Mouse (Mus musculus) liver, embryonic 13.5 days (tissue): ENCODE measurements around the gene Retreg1. TPM values are rescaled to one million over a fixed set of nuclear protein-coding genes. Genes with fewer than 3 reads are reported as not detected.

ENCODE experiments used
- ATAC-seq: fragments of 200-750 bp; cut with Nextera tagmentation; 2 replicates; pipeline ENCODE4 v1.8.0; 2017; ENCODE audit warnings: low read depth, mild to moderate bottlenecking, moderate number of reproducible peaks, moderate library complexity
- DNase-seq: peaks from one replicate; pipeline ENCODE4 v3.0.0; 2022
- H3K27ac ChIP-seq: fragments of 300-500 bp; sonication (generic); 2 replicates; pipeline ENCODE4 v1.5.1; 2015; ENCODE audit warnings: moderate library complexity, mild to moderate bottlenecking, inconsistent platforms
- H3K27me3 ChIP-seq: fragments of 300-500 bp; sonication (generic); 2 replicates; pipeline ENCODE4 v1.6.1; 2015; ENCODE audit warnings: mild to moderate bottlenecking, inconsistent platforms
- H3K36me3 ChIP-seq: fragments of 300-500 bp; sonication (generic); 2 replicates; pipeline ENCODE4 v1.6.1; 2015; ENCODE audit warnings: mild to moderate bottlenecking, inconsistent platforms
- H3K4me1 ChIP-seq: fragments of 300-500 bp; sonication (generic); replicated peaks from 2 replicates; pipeline ENCODE4 v1.6.1; 2015; ENCODE audit warnings: inconsistent platforms
- H3K4me2 ChIP-seq: fragments of 300-500 bp; sonication (generic); 2 replicates; pipeline ENCODE4 v1.6.1; 2015; ENCODE audit warnings: inconsistent platforms, mild to moderate bottlenecking, moderate library complexity
- H3K4me3 ChIP-seq: fragments of 300-500 bp; sonication (generic); replicated peaks from 2 replicates; pipeline ENCODE4 v1.5.1; 2015; ENCODE audit warnings: mild to moderate bottlenecking, inconsistent platforms
- H3K9ac ChIP-seq: fragments of 300-500 bp; sonication (generic); 2 replicates; pipeline ENCODE4 v1.6.1; 2015; ENCODE audit warnings: mild to moderate bottlenecking, inconsistent platforms
- H3K9me3 ChIP-seq: fragments of 300-500 bp; sonication (generic); replicated peaks from 2 replicates; pipeline ENCODE4 v1.6.1; 2016; ENCODE audit warnings: inconsistent platforms
- WGBS: fragments of 180-500 bp; shearing (Covaris S2); methylation state at CpG from one replicate; pipeline ENCODE4 v1.1.7; 2015; ENCODE audit not compliant: insufficient replicate concordance; 5-methylcytosine and 5-hydroxymethylcytosine counted together
- polyA plus RNA-seq: library from polyadenylated mRNA; unstranded; fragments of >200 nt; fragmentation: Nextera tagmentation; extraction: Ambion mirVana; gene quantifications from 2 replicates; pipeline ENCODE4 v1.2.1, GENCODE M21; 2015

The Retreg1 gene
- polyA plus RNA-seq, 1 experiment from 2014 or later = 1.4 TPM

DNA sequence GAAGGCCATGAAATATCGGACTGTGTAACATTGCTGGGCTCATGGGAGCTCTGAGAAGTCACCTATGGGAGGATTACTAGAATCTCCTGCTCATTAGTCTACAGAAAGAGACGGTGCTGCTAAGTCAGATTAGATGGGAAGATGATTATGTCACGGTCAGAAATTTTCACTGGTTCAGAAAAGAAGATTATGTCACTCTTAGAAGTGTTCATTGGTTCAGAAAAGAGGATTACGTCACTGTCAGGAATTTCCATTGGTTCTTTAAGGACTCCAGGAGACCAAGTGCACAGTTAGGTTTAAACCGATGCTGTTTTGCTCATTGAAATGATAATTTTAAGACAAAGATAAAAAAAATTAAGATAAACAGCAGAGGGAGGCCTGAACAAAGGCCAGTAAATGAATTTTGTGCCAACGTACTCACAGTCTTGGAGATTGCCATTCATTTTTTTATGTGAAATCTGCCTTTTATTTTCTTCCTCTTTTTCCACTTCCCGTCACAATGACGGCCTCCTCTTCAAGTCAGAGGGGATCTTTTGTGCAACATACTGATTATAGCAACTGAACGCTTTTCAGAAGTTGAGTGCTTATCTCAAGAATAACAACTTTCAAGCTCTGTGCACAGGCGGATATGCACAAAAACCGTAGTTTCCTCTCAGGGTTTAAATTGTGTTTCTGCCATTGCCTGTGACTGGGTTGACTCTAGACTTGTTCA, 67.0 kb downstream of the Retreg1 start:
- DNase-seq (no peak), ATAC-seq (no peak)
- H3K4me3 ChIP-seq = no peak overlapping the region
- peaks cover 17% of the 10 kb centered on the region for H3K4me1 ChIP-seq
- H3K36me3 ChIP-seq = no peaks in the 10 kb centered on the region
- no peaks in the 10 kb centered on the region for H3K9me3 ChIP-seq
- no peak overlapping the region for H3K4me2 ChIP-seq
- H3K27ac ChIP-seq = peak overlapping the region; percentile 57; the same call in 1 of the 2 replicates
- H3K27me3 ChIP-seq = no peaks in the 10 kb centered on the region
- 19% methylated on average over 11 of the region's 11 CpGs for WGBS
- no peak overlapping the region for H3K9ac ChIP-seq

DNA sequence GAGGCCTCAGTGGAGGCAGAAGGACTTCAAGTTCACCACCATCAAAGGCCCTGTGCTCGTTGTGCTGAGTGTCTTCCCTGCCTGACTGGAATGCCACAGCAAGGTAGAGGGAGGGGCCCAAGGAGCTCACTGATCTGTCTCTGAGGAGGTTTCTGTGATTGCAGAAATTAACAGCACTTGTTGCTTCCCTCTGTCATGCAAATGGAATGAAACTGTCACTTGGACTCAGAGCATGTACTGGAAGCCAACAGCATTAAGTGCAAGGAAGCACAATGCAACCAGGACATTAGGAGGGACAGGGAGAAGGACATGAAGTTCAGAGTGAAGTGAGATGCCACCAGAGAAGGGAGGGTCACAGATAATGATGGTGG, 67.5 kb downstream of the Retreg1 start:
- Histone ChIP-seq H3K9ac (no peak overlapping the region), H3K4me1 (peaks cover 20% of the 10 kb centered on the region), H3K27me3 (no peaks in the 10 kb centered on the region), H3K4me2 (no peak overlapping the region), H3K9me3 (no peaks in the 10 kb centered on the region), H3K36me3 (no peaks in the 10 kb centered on the region), H3K4me3 (no peak overlapping the region), H3K27ac (peak overlapping the region; percentile 57; the same call in 1 of the 2 replicates)
- ATAC-seq (no peak), DNase-seq (no peak)
- WGBS = 3% methylated on average over 1 of the region's 1 CpGs

DNA sequence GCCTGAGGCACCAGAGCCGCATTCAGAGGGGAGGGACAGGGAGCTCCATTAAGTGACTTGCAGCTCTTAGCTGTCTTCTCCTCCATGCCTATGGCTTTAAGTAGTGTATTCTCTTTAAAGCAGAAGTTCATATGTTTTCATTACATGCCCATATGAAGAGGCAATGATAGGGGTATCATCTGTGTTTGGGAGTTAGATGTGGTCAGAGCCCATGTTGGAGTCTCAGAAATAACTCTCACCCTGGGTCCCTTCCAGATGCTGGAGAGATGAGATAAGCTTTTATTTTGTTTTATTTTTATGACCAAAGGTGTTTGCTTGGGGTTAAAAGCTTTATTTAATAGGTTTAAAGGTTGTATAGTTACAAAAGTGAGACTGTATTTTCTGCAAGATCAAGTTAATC, 67.9 kb downstream of the Retreg1 start:
- no peaks in the 10 kb centered on the region for H3K27me3 ChIP-seq
- ATAC-seq (no peak), DNase-seq (no peak)
- no peak overlapping the region for H3K4me3 ChIP-seq
- 38% methylated on average over 1 of the region's 1 CpGs for WGBS
- no peaks in the 10 kb centered on the region for H3K36me3 ChIP-seq
- H3K9me3 ChIP-seq = no peaks in the 10 kb centered on the region
- H3K9ac ChIP-seq = no peak overlapping the region
- no peak overlapping the region for H3K4me2 ChIP-seq
- H3K4me1 ChIP-seq = peaks cover 22% of the 10 kb centered on the region
- H3K27ac ChIP-seq = peak overlapping the region; percentile 57; the same call in 1 of the 2 replicates

DNA sequence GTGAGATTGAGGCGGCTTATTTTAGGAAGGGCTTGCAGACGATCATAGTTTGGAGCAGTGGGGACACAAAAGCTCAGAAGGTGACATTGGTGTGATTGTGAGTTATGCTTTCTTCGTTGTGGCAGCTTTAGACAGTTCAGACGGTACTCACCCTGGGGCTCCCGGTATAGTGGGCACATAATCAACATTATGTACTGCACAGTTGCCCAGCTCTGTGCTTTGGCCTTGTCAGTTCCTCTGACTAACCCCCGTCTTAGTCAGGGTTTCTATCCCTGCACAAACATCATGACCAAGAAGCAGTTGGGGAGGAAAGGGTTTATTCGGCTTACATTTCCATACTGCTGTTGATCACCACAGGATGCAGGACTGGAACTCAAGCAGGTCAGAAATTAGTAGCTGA, 69.9 kb downstream of the Retreg1 start:
- Histone ChIP-seq H3K9me3 (no peaks in the 10 kb centered on the region), H3K9ac (no peak overlapping the region), H3K36me3 (no peaks in the 10 kb centered on the region), H3K27ac (no peak overlapping the region), H3K27me3 (no peaks in the 10 kb centered on the region), H3K4me2 (no peak overlapping the region), H3K4me1 (peaks cover 22% of the 10 kb centered on the region), H3K4me3 (no peak overlapping the region)
- 68% methylated on average over 7 of the region's 7 CpGs for WGBS
- DNase-seq = no peak
- no peak for ATAC-seq

DNA sequence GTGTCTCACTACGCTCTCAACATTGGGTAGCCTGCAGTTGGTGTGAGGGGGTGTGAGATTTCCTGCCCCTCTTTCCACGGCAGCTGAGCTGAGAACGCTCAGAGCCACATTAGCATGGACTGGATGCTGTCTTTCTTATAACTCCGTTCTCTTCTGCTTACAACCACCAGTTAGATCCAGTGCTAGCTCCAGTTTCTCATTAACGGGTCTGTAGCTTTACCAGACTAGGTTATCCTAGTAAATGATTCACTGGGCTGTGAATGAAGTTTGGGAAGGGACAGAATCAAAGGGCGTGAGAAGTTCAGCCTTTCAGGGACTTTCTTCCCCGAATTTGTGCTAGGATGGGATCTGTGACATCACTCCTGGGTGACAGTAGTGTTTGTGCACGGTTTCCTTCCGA, 70.7 kb downstream of the Retreg1 start:
- no peaks in the 10 kb centered on the region for H3K27me3 ChIP-seq
- 59% methylated on average over 9 of the region's 9 CpGs for WGBS

DNA sequence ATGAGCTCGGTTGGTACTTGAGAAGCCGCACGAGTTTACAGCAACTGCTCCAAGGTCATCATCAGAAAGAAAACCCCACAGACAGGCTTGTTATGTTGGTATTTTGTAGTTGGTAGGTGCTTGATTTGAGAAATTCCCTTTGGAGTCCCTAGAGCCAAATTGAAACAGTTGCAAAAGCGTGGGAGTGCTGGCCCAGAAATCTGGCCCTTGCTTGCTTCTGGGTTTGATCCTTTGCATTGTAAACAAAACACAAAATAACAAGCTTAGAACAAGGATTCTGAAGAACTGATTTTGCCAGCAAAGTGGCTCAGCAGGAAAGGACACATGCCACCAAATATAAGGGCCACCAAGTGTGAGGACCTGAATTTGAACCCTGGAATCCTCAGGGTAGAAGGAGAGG, 71.2 kb downstream of the Retreg1 start:
- H3K27me3 ChIP-seq = no peaks in the 10 kb centered on the region
- WGBS = 64% methylated on average over 4 of the region's 4 CpGs
- no peak overlapping the region for H3K9ac ChIP-seq
- no peak overlapping the region for H3K4me3 ChIP-seq
- H3K4me2 ChIP-seq = no peak overlapping the region
- H3K36me3 ChIP-seq = no peaks in the 10 kb centered on the region
- DNase-seq = no peak
- ATAC-seq = no peak
- peaks cover 22% of the 10 kb centered on the region for H3K4me1 ChIP-seq
- no peaks in the 10 kb centered on the region for H3K9me3 ChIP-seq
- H3K27ac ChIP-seq = no peak overlapping the region

More for the DNA sequence above, 70.7 kb downstream of the Retreg1 start:
- no peak overlapping the region for H3K4me2 ChIP-seq
- H3K4me3 ChIP-seq = no peak overlapping the region
- no peak overlapping the region for H3K9ac ChIP-seq
- H3K9me3 ChIP-seq = no peaks in the 10 kb centered on the region
- no peaks in the 10 kb centered on the region for H3K36me3 ChIP-seq
- ATAC-seq (peak; percentile 35; the same call in 1 of the 2 replicates), DNase-seq (no peak)
- no peak overlapping the region for H3K27ac ChIP-seq
- H3K4me1 ChIP-seq = peaks cover 22% of the 10 kb centered on the region

DNA sequence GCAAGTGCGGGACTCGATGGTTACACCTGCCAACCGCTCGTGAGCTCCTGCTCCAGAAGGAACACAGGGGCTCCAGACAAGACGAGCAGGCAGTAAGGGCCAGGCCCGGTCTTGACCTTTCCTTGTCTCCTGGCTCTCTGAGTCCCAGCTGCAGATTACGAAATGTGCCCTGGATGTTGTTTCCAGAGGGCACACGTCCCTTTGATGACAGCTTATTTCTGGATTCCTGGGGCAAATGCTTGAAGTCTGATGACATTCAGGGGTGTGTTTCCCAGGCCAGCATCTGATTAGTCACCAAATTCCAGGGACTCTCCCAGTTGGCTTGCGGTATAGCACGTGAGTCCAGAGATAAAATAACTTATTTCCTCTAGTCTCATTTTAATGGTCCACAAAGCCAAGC, 72.0 kb downstream of the Retreg1 start:
- ATAC-seq (no peak), DNase-seq (no peak)
- H3K9me3 ChIP-seq = no peaks in the 10 kb centered on the region
- no peak overlapping the region for H3K4me3 ChIP-seq
- peaks cover 21% of the 10 kb centered on the region for H3K4me1 ChIP-seq
- H3K27me3 ChIP-seq = no peaks in the 10 kb centered on the region
- WGBS = 57% methylated on average over 10 of the region's 10 CpGs
- H3K9ac ChIP-seq = no peak overlapping the region
- H3K36me3 ChIP-seq = no peaks in the 10 kb centered on the region
- H3K27ac ChIP-seq = no peak overlapping the region
- no peak overlapping the region for H3K4me2 ChIP-seq

DNA sequence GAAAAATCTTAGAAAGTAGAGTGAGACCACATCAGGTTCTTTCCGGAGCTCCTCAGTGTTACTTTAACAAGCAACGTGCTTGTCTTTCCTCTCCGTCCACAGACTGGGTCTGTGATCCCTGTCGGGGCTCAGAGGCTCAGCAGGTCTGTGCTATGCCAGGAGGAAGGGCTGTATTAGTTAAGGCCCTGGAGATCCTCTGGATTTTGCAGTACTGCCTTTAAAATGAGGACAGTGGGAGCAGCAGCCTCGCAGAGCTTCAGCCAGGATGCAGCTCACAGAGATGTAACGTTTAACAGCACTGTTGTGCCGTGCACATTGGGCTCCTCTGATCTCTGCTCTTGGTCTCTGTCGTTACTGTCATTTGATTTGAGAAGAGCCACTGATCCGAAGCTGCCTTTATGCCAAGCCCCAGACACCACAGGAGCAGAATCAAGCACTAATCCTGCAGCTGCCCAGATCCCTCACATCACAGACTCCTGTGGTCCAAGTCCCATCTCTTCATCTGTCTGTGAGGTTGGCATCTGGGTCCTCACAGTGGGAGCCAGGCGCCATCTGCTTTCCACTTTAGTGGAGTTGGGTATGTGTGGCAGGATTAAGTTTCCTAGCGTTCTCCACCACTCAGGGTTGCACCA, 72.7 kb downstream of the Retreg1 start:
- no peaks in the 10 kb centered on the region for H3K27me3 ChIP-seq
- peaks cover 14% of the 10 kb centered on the region; the same call in 1 of the 2 replicates for H3K4me1 ChIP-seq
- H3K4me2 ChIP-seq = no peak overlapping the region
- no peak overlapping the region for H3K27ac ChIP-seq
- no peak overlapping the region for H3K4me3 ChIP-seq
- H3K9me3 ChIP-seq = no peaks in the 10 kb centered on the region
- 61% methylated on average over 11 of the region's 11 CpGs for WGBS
- DNase-seq = no peak
- no peak overlapping the region for H3K9ac ChIP-seq
- no peaks in the 10 kb centered on the region for H3K36me3 ChIP-seq
- ATAC-seq = no peak

DNA sequence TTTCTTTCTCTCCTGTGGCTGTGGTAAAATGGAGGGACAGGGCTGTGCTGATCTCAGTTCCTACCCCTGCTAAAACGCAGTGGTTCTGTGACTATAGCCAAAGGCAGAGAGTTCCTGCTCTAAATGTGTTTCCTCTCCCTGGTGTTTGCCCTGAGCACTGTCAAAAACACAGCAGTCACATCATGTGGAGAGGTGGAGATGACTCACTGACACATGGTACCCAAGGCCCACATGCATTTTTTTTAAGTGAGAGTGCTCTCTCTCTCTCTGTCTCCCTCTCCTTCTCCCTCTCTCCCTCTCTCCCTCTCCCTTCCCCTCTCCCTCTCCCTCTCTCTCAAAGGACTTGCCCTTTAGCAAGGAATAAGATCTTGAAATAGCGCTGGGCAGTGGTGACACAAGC, 73.3 kb downstream of the Retreg1 start:
- Histone ChIP-seq H3K9ac (no peak overlapping the region), H3K27me3 (no peaks in the 10 kb centered on the region), H3K4me3 (no peak overlapping the region), H3K9me3 (no peaks in the 10 kb centered on the region), H3K27ac (no peak overlapping the region), H3K4me1 (0 out of 2 replicates have a peak, but pooled peaks cover 11% of the 10 kb centered on the region), H3K36me3 (no peaks in the 10 kb centered on the region), H3K4me2 (no peak overlapping the region)
- DNase-seq (no peak), ATAC-seq (no peak)
- WGBS = 45% methylated on average over 2 of the region's 2 CpGs

DNA sequence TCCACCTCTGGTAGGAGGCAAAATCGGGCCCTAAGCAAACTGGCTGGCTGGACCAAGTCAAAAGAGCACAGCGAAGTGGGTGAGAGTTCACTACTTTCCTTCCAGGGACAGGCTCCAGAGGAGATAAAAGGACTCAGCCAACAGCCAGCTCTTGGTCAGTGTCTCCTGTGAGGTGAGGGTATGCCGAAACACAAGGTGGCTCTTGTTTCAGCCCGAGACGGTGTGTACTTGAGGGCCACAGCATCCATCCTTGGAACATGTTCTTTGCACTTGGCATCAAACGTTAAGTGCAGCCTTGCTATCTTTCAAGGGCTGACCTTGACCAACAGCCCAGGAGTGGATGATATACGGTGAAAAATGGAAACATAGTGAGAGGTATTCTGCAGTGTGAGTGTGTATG, 75.7 kb downstream of the Retreg1 start:
- WGBS = 70% methylated on average over 7 of the region's 7 CpGs
- no peak overlapping the region for H3K27ac ChIP-seq
- no peak for DNase-seq

DNA sequence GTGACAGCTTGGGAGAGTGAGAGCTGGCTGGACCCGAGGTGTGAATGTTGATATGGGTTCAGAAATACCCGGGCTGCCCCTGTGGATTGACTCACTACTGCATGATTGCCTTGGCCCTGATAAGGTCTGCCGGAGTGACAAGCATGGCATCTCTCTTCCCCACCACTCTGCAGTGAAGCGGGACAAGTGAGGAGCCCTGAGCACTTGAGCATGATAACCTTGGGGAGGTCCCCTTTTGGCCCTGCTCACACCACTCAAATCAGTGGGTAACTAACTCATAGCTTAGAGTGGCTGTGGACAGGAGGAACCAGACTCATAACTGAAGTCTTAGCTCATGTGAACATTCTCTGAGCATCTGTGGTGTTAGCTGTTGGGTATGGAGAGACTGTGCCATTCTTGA, 77.0 kb downstream of the Retreg1 start:
- no peak for ATAC-seq
- Histone ChIP-seq H3K36me3 (no peaks in the 10 kb centered on the region), H3K9ac (no peak overlapping the region), H3K4me3 (no peak overlapping the region), H3K9me3 (no peaks in the 10 kb centered on the region), H3K4me2 (no peak overlapping the region), H3K27me3 (no peaks in the 10 kb centered on the region), H3K27ac (no peak overlapping the region), H3K4me1 (0 out of 2 replicates have a peak, but pooled peaks cover 5% of the 10 kb centered on the region)
- WGBS = 31% methylated on average over 4 of the region's 4 CpGs
- DNase-seq = no peak

More for the DNA sequence above, 75.7 kb downstream of the Retreg1 start:
- ATAC-seq = no peak
- H3K4me3 ChIP-seq = no peak overlapping the region
- no peaks in the 10 kb centered on the region for H3K27me3 ChIP-seq
- no peak overlapping the region for H3K9ac ChIP-seq
- no peaks in the 10 kb centered on the region for H3K9me3 ChIP-seq
- H3K36me3 ChIP-seq = no peaks in the 10 kb centered on the region
- H3K4me2 ChIP-seq = no peak overlapping the region
- H3K4me1 ChIP-seq = 0 out of 2 replicates have a peak, but pooled peaks cover 11% of the 10 kb centered on the region

DNA sequence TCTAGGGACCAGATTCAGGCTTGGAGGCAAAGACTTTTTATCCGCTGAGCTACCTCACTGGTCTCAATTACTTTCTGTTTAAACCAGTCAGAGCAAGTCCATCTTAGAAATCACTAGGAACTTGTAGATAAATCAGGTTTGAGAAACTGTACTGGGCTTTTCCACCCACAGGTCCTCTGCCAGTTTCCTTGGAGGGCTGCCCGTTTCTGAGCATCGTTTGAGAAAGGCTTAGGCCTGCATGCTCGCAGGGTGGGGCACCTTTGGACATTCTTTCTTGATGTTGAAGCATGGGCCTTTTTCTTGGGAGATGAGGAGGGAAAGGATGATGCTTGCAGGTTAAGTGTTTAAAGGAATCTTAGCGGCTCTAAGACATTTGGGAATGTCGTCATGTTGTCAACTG, 77.9 kb downstream of the Retreg1 start:
- WGBS = 78% methylated on average over 6 of the region's 6 CpGs
- no peaks in the 10 kb centered on the region for H3K36me3 ChIP-seq
- no peaks in the 10 kb centered on the region for H3K4me1 ChIP-seq
- ATAC-seq = no peak
- DNase-seq = no peak
- no peak overlapping the region for H3K4me2 ChIP-seq
- no peak overlapping the region for H3K9ac ChIP-seq
- no peak overlapping the region for H3K4me3 ChIP-seq
- no peak overlapping the region for H3K27ac ChIP-seq
- no peaks in the 10 kb centered on the region for H3K27me3 ChIP-seq
- H3K9me3 ChIP-seq = no peaks in the 10 kb centered on the region
